Comparison of ENCODE assay signal across 17 mouse cellular contexts in the genomic region with DNA sequence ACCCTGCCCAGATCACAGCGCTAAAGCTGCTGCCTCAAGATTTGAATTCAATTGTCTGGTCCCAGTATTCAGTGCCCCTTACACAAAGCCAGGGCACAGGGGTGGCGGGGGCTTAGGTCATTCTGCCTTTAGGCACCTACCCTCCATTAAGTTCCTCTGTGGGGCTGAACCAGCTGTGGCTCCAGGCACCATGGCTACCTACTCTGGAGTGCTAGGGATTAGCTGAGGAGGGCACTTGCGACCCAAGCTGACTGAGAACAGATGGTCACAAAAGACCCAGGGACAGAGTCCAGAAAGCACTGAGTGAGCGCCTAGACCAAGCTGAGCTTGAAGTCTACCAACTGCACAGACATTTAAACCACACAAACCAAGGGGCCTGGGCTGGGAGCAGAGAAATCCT. TPM values are rescaled to one million over a fixed set of nuclear protein-coding genes. Genes with fewer than 3 reads are reported as not detected.
DNase-seq lines count a peak whose midpoint lies in the region; ATAC-seq and TF ChIP-seq lines count a peak whose summit lies in the region.
"Had no signal": no experiment of that assay in that cellular context is flagged by ENCODE, and none has a peak within 500 bp of the region (broad histone marks: within the 10 kb centered on the region; RNA-seq: fewer than 3 reads in every experiment).

No protein-coding gene starts in this region.

- peaks cover 3% of the 10 kb centered on the region; the same call in 1 of the 2 replicates for H3K4me1 ChIP-seq in heart, adult 2 months (ENCODE audit: control insufficient read depth, insufficient read depth, low read length)
- peaks cover 22% of the 10 kb centered on the region for H3K4me1 ChIP-seq in neural tube, embryonic 13.5 days (replicated peaks)
- H3K4me1 ChIP-seq in midbrain, embryonic 11.5 days (ENCODE audit: control insufficient read depth, insufficient read depth, low read length): 0 out of 2 replicates have a peak, but pooled peaks cover 2% of the 10 kb centered on the region

- H3K27me3 ChIP-seq in heart, adult 2 months (ENCODE audit: control insufficient read depth, insufficient read depth, low read length): no peaks in the 10 kb centered on the region
- no peaks in the 10 kb centered on the region for H3K27me3 ChIP-seq in neural tube, embryonic 13.5 days
- no peaks in the 10 kb centered on the region for H3K27me3 ChIP-seq in midbrain, embryonic 11.5 days (ENCODE audit: control insufficient read depth, insufficient read depth, low read length)

- DNase-seq in heart, adult 2 months: no peak
- no peak for DNase-seq in heart, postnatal 4 days
- DNase-seq in neural tube, embryonic 10.5 days (ENCODE audit: extremely low spot score, low spot score): no peak
- no peak for DNase-seq in midbrain, embryonic 11.5 days (ENCODE audit: low spot score, missing footprints)
- DNase-seq in lung, postnatal 4 days: no peak
- DNase-seq in urinary bladder, postnatal 10 days (ENCODE audit: low spot score): no peak
- DNase-seq: kidney, postnatal 25 days; lung, adult 18-20 months; thymus, postnatal 14 days had no signal

- H3K9ac ChIP-seq in heart, adult 2 months (ENCODE audit: low read depth, low read length): no peak overlapping the region
- H3K9ac ChIP-seq in neural tube, embryonic 13.5 days: no peak overlapping the region
- no peak overlapping the region for H3K9ac ChIP-seq in midbrain, embryonic 11.5 days (ENCODE audit: low read length)

- no peak for TF ChIP-seq CTCF in heart, adult 2 months (IDR thresholded peaks at IDR 0.05)

- no peaks in the 10 kb centered on the region for H3K9me3 ChIP-seq in neural tube, embryonic 13.5 days
- H3K9me3 ChIP-seq in midbrain, embryonic 11.5 days (ENCODE audit: control insufficient read depth, low read length): no peaks in the 10 kb centered on the region

- no peak for TF ChIP-seq POLR2A in heart, adult 2 months (IDR thresholded peaks at IDR 0.05; ENCODE audit: insufficient read depth, low read depth, low read length)

- 88% methylated on average over 4 of the region's 4 CpGs for WGBS in heart, adult 2 months
- WGBS in neural tube, embryonic 13.5 days: 65% methylated on average over 4 of the region's 4 CpGs
- 60% methylated on average over 4 of the region's 4 CpGs for WGBS in midbrain, embryonic 11.5 days

- H3K4me3 ChIP-seq in heart, adult 2 months: no peak overlapping the region
- no peak overlapping the region for H3K4me3 ChIP-seq in neural tube, embryonic 13.5 days
- H3K4me3 ChIP-seq in midbrain, embryonic 11.5 days (ENCODE audit: low read depth, low read length): no peak overlapping the region

- H3K36me3 ChIP-seq in heart, adult 2 months (ENCODE audit: control insufficient read depth, insufficient read depth, low read length): no peaks in the 10 kb centered on the region
- H3K36me3 ChIP-seq in neural tube, embryonic 13.5 days: peaks cover 99% of the 10 kb centered on the region
- H3K36me3 ChIP-seq in midbrain, embryonic 11.5 days (ENCODE audit: control insufficient read depth, insufficient read depth, low read length): peaks cover 42% of the 10 kb centered on the region

- ATAC-seq in neural tube, embryonic 13.5 days (ENCODE audit: low read depth): no peak
- peak; percentile 73 for ATAC-seq in midbrain, embryonic 11.5 days (ENCODE audit: low FRiP score)
- ATAC-seq: intestine, embryonic 16.5 days had no signal

- no peaks in the 10 kb centered on the region for H3K79me2 ChIP-seq in heart, adult 2 months (replicated peaks; ENCODE audit: control insufficient read depth, insufficient read depth, low read length)

- TF ChIP-seq EP300 in heart, adult 2 months (IDR thresholded peaks at IDR 0.05; ENCODE audit: insufficient read depth, low read depth, low read length): no peak

- intact Hi-C loops in heart, adult 2 months (cut with DNase I): no loop called here

- no peak overlapping the region for H3K4me2 ChIP-seq in neural tube, embryonic 13.5 days
- H3K4me2 ChIP-seq in midbrain, embryonic 11.5 days: no peak overlapping the region

- peak overlapping the region; percentile 58 for H3K27ac ChIP-seq in heart, adult 2 months
- H3K27ac ChIP-seq in neural tube, embryonic 13.5 days (replicated peaks): 0 out of 2 replicates have a peak overlapping the region, but pooled peaks have one; percentile 15
- peak overlapping the region; percentile 37; the same call in 1 of the 2 replicates for H3K27ac ChIP-seq in midbrain, embryonic 11.5 days (ENCODE audit: low read depth, low read length)

RNA-seq across cellular contexts. Expression of a gene that starts 22.6 kb away (rescaled TPM):
- total RNA-seq in heart, adult 2 months (2021): 10 to 100 TPM; 41.7 to 47.5 TPM
- polyA plus RNA-seq in heart, adult 2 months (2012; rRNA removed): 86.8 and 91.1 TPM in 2 replicates
- total RNA-seq in heart, postnatal 4 days (2021): 100 to 1,000 TPM; 140 to 141 TPM
- 251 and 260 TPM in 2 replicates for polyA plus RNA-seq in neural tube, embryonic 13.5 days (2015; fragmentation: Nextera tagmentation; extraction: Ambion mirVana)
- polyA plus RNA-seq in midbrain, embryonic 11.5 days (2014; fragmentation: Nextera tagmentation; extraction: Ambion mirVana): 115 and 125 TPM in 2 replicates

RNA-seq across cellular contexts. Expression of a gene that starts 58.5 kb away (rescaled TPM):
- total RNA-seq in heart, adult 2 months (2021): not detected
- 0.29 and 0.64 TPM in 2 replicates for polyA plus RNA-seq in heart, adult 2 months (2012; rRNA removed)
- total RNA-seq in heart, postnatal 4 days (2021): not detected
- not detected in 2 replicates for polyA plus RNA-seq in neural tube, embryonic 13.5 days (2015; fragmentation: Nextera tagmentation; extraction: Ambion mirVana)
- not detected in 2 replicates for polyA plus RNA-seq in midbrain, embryonic 11.5 days (2014; fragmentation: Nextera tagmentation; extraction: Ambion mirVana)
- total RNA-seq: gastrocnemius, adult 18-20 months; left cerebral cortex, adult 18-20 months had no signal
- polyA plus RNA-seq: heart, embryonic 14.5 days; intestine, embryonic 16.5 days; limb, embryonic 14.5 days; neural tube, embryonic 11.5 days; stomach, embryonic 14.5 days had no signal
